ENCODE assay signal across 10 mouse cellular contexts in the genomic region with DNA sequence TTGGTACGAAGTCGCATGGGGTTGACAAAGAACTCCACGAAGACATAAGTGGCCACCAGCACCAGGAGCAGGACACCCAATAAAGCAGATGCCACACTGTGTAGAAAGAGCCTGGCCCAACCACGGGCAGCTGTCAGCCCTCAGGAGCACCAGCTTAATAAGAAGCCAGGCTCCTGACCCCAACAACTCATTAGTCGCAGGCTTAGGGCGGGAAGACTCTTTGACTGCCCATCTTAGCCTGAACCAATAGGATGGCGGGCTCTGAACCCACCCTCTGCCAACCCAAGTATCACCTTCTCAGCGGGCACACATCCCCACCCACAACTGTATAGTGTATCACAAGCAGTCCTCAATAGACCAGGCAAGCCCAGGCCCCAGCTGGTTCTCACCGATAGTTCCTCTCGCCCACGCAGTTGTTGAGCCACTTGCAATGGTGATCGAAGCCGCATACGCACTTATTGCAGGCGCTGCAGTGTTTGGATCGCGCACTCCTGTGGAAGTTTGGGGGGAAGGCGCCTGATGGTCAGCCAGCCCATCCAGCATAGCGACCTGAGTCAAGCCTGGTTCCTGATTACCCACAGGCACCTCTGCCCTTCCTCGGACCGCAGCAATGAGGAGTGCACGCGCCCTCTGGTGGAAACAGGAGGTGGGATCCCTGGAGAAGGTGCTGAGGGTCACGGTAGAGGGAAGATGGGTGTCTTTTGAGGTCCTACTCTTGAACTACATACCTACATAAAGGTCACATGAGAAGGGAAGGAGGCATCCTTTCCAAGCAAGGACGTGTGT. TPM values are rescaled to one million over a fixed set of nuclear protein-coding genes. Genes with fewer than 3 reads are reported as not detected.
A peak's percentile ranks its signal among the peaks of the same experiment; 100 is the strongest.
DNase-seq lines count a peak whose midpoint lies in the region; ATAC-seq and TF ChIP-seq lines count a peak whose summit lies in the region.
"Had no signal": no experiment of that assay in that cellular context is flagged by ENCODE, and none has a peak within 500 bp of the region (broad histone marks: within the 10 kb centered on the region; RNA-seq: fewer than 3 reads in every experiment).

No protein-coding gene starts in this region.

- no peak overlapping the region for H3K27ac ChIP-seq in heart, embryonic 11.5 days (ENCODE audit: low read depth, low read length)
- H3K27ac ChIP-seq in gastrocnemius, adult 2 months = peak overlapping the region; percentile 82
- H3K27ac ChIP-seq in limb, embryonic 11.5 days (replicated peaks; ENCODE audit: low read depth, low read length) = no peak overlapping the region
- no peak overlapping the region for H3K27ac ChIP-seq in neural tube, embryonic 11.5 days (ENCODE audit: low read depth, low read length)

- no peak for TF ChIP-seq POLR2A in brain, embryonic 14.5 days (IDR thresholded peaks at IDR 0.05; ENCODE audit: borderline replicate concordance, extremely low read depth, insufficient read depth, insufficient read length, poor library complexity, severe bottlenecking)

- ATAC-seq in heart, embryonic 11.5 days (replicated peaks; ENCODE audit: insufficient number of reproducible peaks, low FRiP score, low TSS enrichment) = no peak
- no peak for ATAC-seq in limb, embryonic 11.5 days (ENCODE audit: insufficient number of reproducible peaks, low FRiP score, low TSS enrichment, low read depth)
- no peak for ATAC-seq in neural tube, embryonic 11.5 days (ENCODE audit: insufficient read depth, low FRiP score, low TSS enrichment)

- peak; percentile 73 to 80 for DNase-seq in heart, adult 18-20 months
- peak; percentile 49 for DNase-seq in A20 (ENCODE audit: low read depth, low spot score)
- no peak for DNase-seq in brain, embryonic 14.5 days (ENCODE audit: low read depth)
- DNase-seq in gastrocnemius, adult 2 months = peak; percentile 80
- peak; percentile 74 for DNase-seq in limb, embryonic 11.5 days (ENCODE audit: low spot score)
- DNase-seq in neural tube, embryonic 11.5 days (ENCODE audit: low spot score) = peak; percentile 62
- DNase-seq in left cerebral cortex, adult 11 months (ENCODE audit: low spot score) = no peak

- H3K4me1 ChIP-seq in heart, embryonic 11.5 days (ENCODE audit: control insufficient read depth, insufficient read depth, low read length) = peaks cover 41% of the 10 kb centered on the region
- peaks cover 32% of the 10 kb centered on the region for H3K4me1 ChIP-seq in limb, embryonic 11.5 days (ENCODE audit: control insufficient read depth, insufficient read depth, low read length)
- H3K4me1 ChIP-seq in neural tube, embryonic 11.5 days (ENCODE audit: control insufficient read depth, insufficient read depth, low read length) = peaks cover 29% of the 10 kb centered on the region

- peaks cover 18% of the 10 kb centered on the region for H3K27me3 ChIP-seq in heart, embryonic 11.5 days (ENCODE audit: control insufficient read depth, insufficient read depth, low read length)
- peaks cover 15% of the 10 kb centered on the region for H3K27me3 ChIP-seq in limb, embryonic 11.5 days (ENCODE audit: control insufficient read depth, insufficient read depth, low read length)
- 0 out of 2 replicates have a peak, but pooled peaks cover 2% of the 10 kb centered on the region for H3K27me3 ChIP-seq in neural tube, embryonic 11.5 days (ENCODE audit: control insufficient read depth, insufficient read depth, low read length)

- H3K9ac ChIP-seq in heart, embryonic 11.5 days (ENCODE audit: low read depth, low read length) = no peak overlapping the region
- no peak overlapping the region for H3K9ac ChIP-seq in limb, embryonic 11.5 days (ENCODE audit: low read length)
- H3K9ac ChIP-seq in neural tube, embryonic 11.5 days (ENCODE audit: low read length) = no peak overlapping the region

- WGBS in heart, embryonic 11.5 days (ENCODE audit: insufficient replicate concordance) = 41% methylated on average over 25 of the region's 25 CpGs
- 38% methylated on average over 25 of the region's 25 CpGs for WGBS in limb, embryonic 11.5 days
- 38% methylated on average over 25 of the region's 25 CpGs for WGBS in neural tube, embryonic 11.5 days

- TF ChIP-seq CTCF in brain, embryonic 14.5 days (IDR thresholded peaks at IDR 0.05; ENCODE audit: borderline replicate concordance, extremely low read depth, insufficient read depth, insufficient read length) = peak; percentile 81
- peak; percentile 88 for TF ChIP-seq CTCF in gastrocnemius, adult 2 months (IDR thresholded peaks at IDR 0.05)

- 0 out of 2 replicates have a peak, but pooled peaks cover 2% of the 10 kb centered on the region for H3K36me3 ChIP-seq in heart, embryonic 11.5 days (ENCODE audit: control insufficient read depth, insufficient read depth, low read length)
- H3K36me3 ChIP-seq in limb, embryonic 11.5 days (ENCODE audit: control insufficient read depth, insufficient read depth, low read length) = no peaks in the 10 kb centered on the region
- H3K36me3 ChIP-seq in neural tube, embryonic 11.5 days (ENCODE audit: control insufficient read depth, insufficient read depth, low read length) = no peaks in the 10 kb centered on the region; the same call in 1 of the 2 replicates

- H3K4me2 ChIP-seq in heart, embryonic 11.5 days = no peak overlapping the region
- H3K4me2 ChIP-seq in limb, embryonic 11.5 days (ENCODE audit: low read depth, severe bottlenecking) = no peak overlapping the region
- H3K4me2 ChIP-seq in neural tube, embryonic 11.5 days (ENCODE audit: low read depth) = no peak overlapping the region

- no peaks in the 10 kb centered on the region for H3K9me3 ChIP-seq in heart, embryonic 11.5 days (replicated peaks; ENCODE audit: control insufficient read depth, low read length)
- H3K9me3 ChIP-seq in limb, embryonic 11.5 days (ENCODE audit: control insufficient read depth, low read length) = no peaks in the 10 kb centered on the region
- no peaks in the 10 kb centered on the region for H3K9me3 ChIP-seq in neural tube, embryonic 11.5 days (ENCODE audit: control insufficient read depth, low read length)

- H3K4me3 ChIP-seq in heart, embryonic 11.5 days (ENCODE audit: low read depth, low read length) = no peak overlapping the region
- peak overlapping the region; percentile 57 for H3K4me3 ChIP-seq in gastrocnemius, adult 2 months
- no peak overlapping the region for H3K4me3 ChIP-seq in limb, embryonic 11.5 days (ENCODE audit: low read depth, low read length)
- H3K4me3 ChIP-seq in neural tube, embryonic 11.5 days (ENCODE audit: low read depth, low read length) = no peak overlapping the region

- intact Hi-C loops in gastrocnemius, adult 2 months (cut with DNase I) = loop anchor here (2.0 kb wide), 1 partner anchor 118 kb away; no protein-coding TSS in a partner anchor

RNA-seq across cellular contexts. Expression of a gene that starts 5.5 kb away (rescaled TPM):
- total RNA-seq in heart, adult 18-20 months (2021) = 10 to 100 TPM; 38.0 to 41.4 TPM
- polyA plus RNA-seq in heart, embryonic 11.5 days (2014; fragmentation: Nextera tagmentation; extraction: Ambion mirVana) = 21.0 and 21.1 TPM in 2 replicates
- polyA plus RNA-seq in brain, embryonic 14.5 days (2012; rRNA removed) = 62.7 and 89.6 TPM in 2 replicates
- 10 to 100 TPM; 52.8 to 53.4 TPM for total RNA-seq in gastrocnemius, adult 2 months (2021)
- polyA plus RNA-seq in limb, embryonic 11.5 days (2014; fragmentation: Nextera tagmentation; extraction: Ambion mirVana) = 15.0 and 17.8 TPM in 2 replicates
- polyA plus RNA-seq in neural tube, embryonic 11.5 days (2014; fragmentation: Nextera tagmentation; extraction: Ambion mirVana) = 218 and 229 TPM in 2 replicates
- total RNA-seq: hematopoietic stem cell, adult 5-6 weeks had no signal

RNA-seq across cellular contexts. Expression of a gene that starts 19.9 kb away (rescaled TPM):
- 10 to 100 TPM; 12.5 to 14.2 TPM for total RNA-seq in heart, adult 18-20 months (2021)
- 15.0 and 17.1 TPM in 2 replicates for polyA plus RNA-seq in heart, embryonic 11.5 days (2014; fragmentation: Nextera tagmentation; extraction: Ambion mirVana)
- 40.0 and 46.2 TPM in 2 replicates for polyA plus RNA-seq in brain, embryonic 14.5 days (2012; rRNA removed)
- 10 to 100 TPM in 1 of 2 experiments, 1 to 10 TPM in 1; 9.6 to 11.2 TPM for total RNA-seq in gastrocnemius, adult 2 months (2021)
- polyA plus RNA-seq in limb, embryonic 11.5 days (2014; fragmentation: Nextera tagmentation; extraction: Ambion mirVana) = 19.6 and 24.0 TPM in 2 replicates
- polyA plus RNA-seq in neural tube, embryonic 11.5 days (2014; fragmentation: Nextera tagmentation; extraction: Ambion mirVana) = 18.5 and 18.9 TPM in 2 replicates

RNA-seq across cellular contexts. Expression of a gene that starts 41.7 kb away (rescaled TPM):
- total RNA-seq in heart, adult 18-20 months (2021) = under 1 TPM; 0.21 to 0.22 TPM
- 6.4 and 8.2 TPM in 2 replicates for polyA plus RNA-seq in heart, embryonic 11.5 days (2014; fragmentation: Nextera tagmentation; extraction: Ambion mirVana)
- polyA plus RNA-seq in brain, embryonic 14.5 days (2012; rRNA removed) = 8.3 and 12.1 TPM in 2 replicates
- not detected for total RNA-seq in gastrocnemius, adult 2 months (2021)
- 64.2 and 71.0 TPM in 2 replicates for polyA plus RNA-seq in limb, embryonic 11.5 days (2014; fragmentation: Nextera tagmentation; extraction: Ambion mirVana)
- 22.5 and 23.9 TPM in 2 replicates for polyA plus RNA-seq in neural tube, embryonic 11.5 days (2014; fragmentation: Nextera tagmentation; extraction: Ambion mirVana)
- total RNA-seq: hematopoietic stem cell, adult 5-6 weeks; neutrophil, adult 5-6 weeks had no signal

Comparison
In these comparisons a context has a peak if more than half of its experiments do, and no peak if none do; other contexts are left out.
1. DNase-seq: peak in heart, adult 18-20 months (2 of 2), A20 (single experiment), gastrocnemius, adult 2 months (single experiment), limb, embryonic 11.5 days (single experiment) and neural tube, embryonic 11.5 days (single experiment); none in brain, embryonic 14.5 days (single experiment) and left cerebral cortex, adult 11 months (single experiment).